Mouse (Mus musculus) ES-E14 (cell line): Measurements from ENCODE around the gene Rad9b. TPM values are rescaled to one million over a fixed set of nuclear protein-coding genes. Genes with fewer than 3 reads are reported as not detected.

Experiments
- DNase-seq: peaks from one replicate; pipeline ENCODE4 v3.0.0-alpha.2; 2013; ENCODE audit warnings: low read depth, low spot score
- H3K27ac ChIP-seq: 2 replicates; pipeline ENCODE4 v1.5.1; 2012; ENCODE audit warnings: low read depth, mild to moderate bottlenecking, low read length, moderate library complexity, mixed read lengths; ENCODE audit not compliant: poor library complexity, insufficient read depth, severe bottlenecking
- H3K36me3 ChIP-seq: 2 replicates; pipeline ENCODE4 v1.6.1; 2012; ENCODE audit warnings: mild to moderate bottlenecking, low read length, moderate library complexity, mixed read lengths; ENCODE audit not compliant: control insufficient read depth, poor library complexity, insufficient read depth, severe bottlenecking
- H3K4me1 ChIP-seq, 2 experiments: fragments of 150-350 bp in 1 of 2; sonication (generic) in 1 of 2; 2 replicates each; pipeline ENCODE4 v1.6.1; 2012; ENCODE audit warnings: low read length in 2 of 2, mild to moderate bottlenecking in 1 of 2, mixed read lengths in 1 of 2; ENCODE audit not compliant: control insufficient read depth in 2 of 2, insufficient read depth in 2 of 2, poor library complexity in 1 of 2
- H3K4me3 ChIP-seq, 2 experiments: fragments of 150-350 bp in 1 of 2; sonication (generic) in 1 of 2; 2 replicates each; pipeline ENCODE4 v1.5.1; 2012; ENCODE audit warnings: low read length in 2 of 2, low read depth in 1 of 2, mild to moderate bottlenecking in 1 of 2, mixed read lengths in 1 of 2; ENCODE audit not compliant: insufficient read depth in 1 of 2, poor library complexity in 1 of 2, severe bottlenecking in 1 of 2
- H3K9ac ChIP-seq: 2 replicates; pipeline ENCODE4 v1.6.1; 2012; ENCODE audit warnings: low read depth, mild to moderate bottlenecking, low read length, mixed read lengths; ENCODE audit not compliant: poor library complexity, insufficient read depth, severe bottlenecking
- H3K9me3 ChIP-seq: fragments of 150-350 bp; sonication (generic); 2 replicates; pipeline ENCODE4 v1.6.1; 2012; ENCODE audit warnings: low read depth, mild to moderate bottlenecking, low read length; ENCODE audit not compliant: control insufficient read depth, insufficient read depth
- CHD2 ChIP-seq: IDR thresholded peaks from 2 replicates; pipeline ENCODE4 v1.6.1; 2014; ENCODE audit warnings: mild to moderate bottlenecking, low read depth, low read length, inconsistent platforms
- HCFC1 ChIP-seq: IDR thresholded peaks from 2 replicates; pipeline ENCODE4 v1.6.1; 2012; ENCODE audit warnings: low read length, inconsistent platforms, borderline replicate concordance; ENCODE audit not compliant: insufficient read depth
- MAFK ChIP-seq: IDR thresholded peaks from 2 replicates; pipeline ENCODE4 v1.6.1; 2014; ENCODE audit warnings: mild to moderate bottlenecking, low read depth, low read length, inconsistent platforms; ENCODE audit not compliant: insufficient read depth
- ZC3H11A ChIP-seq: IDR thresholded peaks from 2 replicates; pipeline ENCODE4 v1.6.1; 2012; ENCODE audit warnings: low read depth, mild to moderate bottlenecking, inconsistent platforms, low read length, borderline replicate concordance
- ZNF384 ChIP-seq: IDR thresholded peaks from 2 replicates; pipeline ENCODE4 v1.6.1; 2012; ENCODE audit warnings: low read depth, low read length, inconsistent platforms
- in situ Hi-C, 2 experiments: fragments of 600-800 bp; cut with MboI; formaldehyde crosslinking; loops; one replicate each; pipeline ENCODE4 v1.15.1; 2025; ENCODE audit warnings: low sequenced_read_pairs in 2 of 2, inconsistent platforms in 1 of 2; ENCODE audit not compliant: unreplicated experiment in 2 of 2
- total RNA-seq: library from RNA; depleted of rRNA; stranded (reverse); fragments of 300-350 nt; gene quantifications from 2 replicates; pipeline ENCODE4 v1.2.3, GENCODE M21; 2012

Rad9b gene
- total RNA-seq, 1 experiment = 20.5 TPM

GRCm38 (mm10) chr5:122401303-122401640 lies 47.2 kb upstream of the Rad9b start:
- no peaks in the 10 kb centered on the region for H3K9me3 ChIP-seq
- H3K4me3 ChIP-seq = no peak overlapping the region
- H3K9ac ChIP-seq = no peak overlapping the region
- DNase-seq = no peak
- TF ChIP-seq ZC3H11A = peak; percentile 74; the same call in 1 of the 2 replicates
- no peak for TF ChIP-seq ZNF384
- peaks cover 32% of the 10 kb centered on the region for H3K36me3 ChIP-seq
- no peaks in the 10 kb centered on the region for H3K4me1 ChIP-seq
- no peak overlapping the region for H3K27ac ChIP-seq
- in situ Hi-C loops = loop anchor here in 1 of 2 experiments (10.0 kb wide), 1 partner anchor 234 kb away; no protein-coding TSS in a partner anchor

- in situ Hi-C loops = loop anchor here in 1 of 2 experiments (10.0 kb wide), 1 partner anchor 234 kb away; no protein-coding TSS in a partner anchor
- no peak for DNase-seq
- Histone ChIP-seq H3K9ac (no peak overlapping the region), H3K9me3 (no peaks in the 10 kb centered on the region), H3K27ac (no peak overlapping the region), H3K4me1 (no peaks in the 10 kb centered on the region), H3K36me3 (peaks cover 32% of the 10 kb centered on the region), H3K4me3 (peak overlapping the region in 1 of 2 experiments; percentile 11; a peak in 1 of 4 replicates)
- TF ChIP-seq MAFK = no peak
- TF ChIP-seq HCFC1 = no peak
Observed at GRCm38 (mm10) chr5:122400628-122401302, 46.7 kb upstream of the Rad9b start.

GRCm38 (mm10) chr5:122399871-122400270 lies 45.8 kb upstream of the Rad9b start:
- Histone ChIP-seq H3K9ac (no peak overlapping the region), H3K9me3 (no peaks in the 10 kb centered on the region), H3K4me3 (no peak overlapping the region), H3K4me1 (no peaks in the 10 kb centered on the region), H3K27ac (no peak overlapping the region), H3K36me3 (peaks cover 25% of the 10 kb centered on the region)
- DNase-seq = no peak
- TF ChIP-seq MAFK (no peak), HCFC1 (no peak), CHD2 (no peak), ZC3H11A (no peak), ZNF384 (no peak)
- in situ Hi-C loops = loop anchor here in 1 of 2 experiments (10.0 kb wide), 1 partner anchor 235 kb away; no protein-coding TSS in a partner anchor

- Histone ChIP-seq H3K9ac (no peak overlapping the region), H3K27ac (no peak overlapping the region), H3K4me1 (peaks cover 1 to 3% of the 10 kb centered on the region in 2 experiments; a peak in 1 of 4 replicates), H3K9me3 (no peaks in the 10 kb centered on the region), H3K4me3 (no peak overlapping the region), H3K36me3 (peaks cover 8% of the 10 kb centered on the region; the same call in 1 of the 2 replicates)
- DNase-seq = no peak
- in situ Hi-C loops = no loop called here
- TF ChIP-seq MAFK = no peak
Observed at GRCm38 (mm10) chr5:122397495-122397894, 43.5 kb upstream of the Rad9b start.

GRCm38 (mm10) chr5:122396791-122397190 lies 42.8 kb upstream of the Rad9b start:
- Histone ChIP-seq H3K27ac (no peak overlapping the region), H3K4me3 (peak overlapping the region in 1 of 2 experiments; percentile 18; a peak in 2 of 4 replicates), H3K9me3 (no peaks in the 10 kb centered on the region), H3K9ac (0 out of 2 replicates have a peak overlapping the region, but pooled peaks have one; percentile 13), H3K36me3 (peaks cover 3% of the 10 kb centered on the region; the same call in 1 of the 2 replicates), H3K4me1 (peaks cover 1 to 4% of the 10 kb centered on the region in 2 experiments; a peak in 1 of 4 replicates)
- TF ChIP-seq CHD2 = peak; percentile 75
- TF ChIP-seq MAFK = no peak
- no peak for DNase-seq
- in situ Hi-C loops = no loop called here
